In the genomic region with DNA sequence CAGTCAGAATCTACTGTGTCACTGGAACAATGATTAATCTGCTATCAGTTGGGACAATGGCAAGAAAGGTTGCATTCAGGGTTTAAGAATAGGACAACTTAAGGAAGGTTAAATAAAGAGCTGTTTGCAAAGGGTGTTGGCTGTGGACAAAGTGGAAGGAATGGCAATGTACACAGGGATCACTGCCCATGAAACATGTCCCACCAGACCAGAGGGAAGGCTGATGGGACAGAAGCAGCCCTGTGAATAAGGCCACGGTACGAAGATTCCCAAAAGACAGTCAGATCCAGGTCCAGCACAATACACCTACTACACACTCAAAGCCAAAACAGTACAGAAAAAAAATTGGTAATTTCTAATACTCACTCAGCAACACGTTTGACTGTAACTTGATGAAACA, we compare ENCODE assay signal across 14 mouse cellular contexts. TPM values are rescaled to one million over a fixed set of nuclear protein-coding genes. Genes with fewer than 3 reads are reported as not detected.
DNase-seq lines count a peak whose midpoint lies in the region; ATAC-seq and TF ChIP-seq lines count a peak whose summit lies in the region.
"Had no signal": no experiment of that assay in that cellular context is flagged by ENCODE, and none has a peak within 500 bp of the region (broad histone marks: within the 10 kb centered on the region; RNA-seq: fewer than 3 reads in every experiment).

No protein-coding gene starts in this region.

- no peaks in the 10 kb centered on the region for H3K9me3 ChIP-seq in heart, postnatal 0 days (replicated peaks; ENCODE audit: control insufficient read depth, low read length)
- H3K9me3 ChIP-seq in lung, embryonic 16.5 days (ENCODE audit: control insufficient read depth, low read length) = no peaks in the 10 kb centered on the region
- H3K9me3 ChIP-seq in intestine, embryonic 16.5 days (ENCODE audit: control insufficient read depth, low read length) = no peaks in the 10 kb centered on the region
- H3K9me3 ChIP-seq in hindbrain, embryonic 12.5 days (replicated peaks) = no peaks in the 10 kb centered on the region
- H3K9me3 ChIP-seq: forebrain, embryonic 13.5 days; midbrain, embryonic 13.5 days had no signal

- no peak overlapping the region for H3K9ac ChIP-seq in heart, postnatal 0 days (replicated peaks; ENCODE audit: low read depth, low read length)
- no peak overlapping the region for H3K9ac ChIP-seq in lung, embryonic 16.5 days (ENCODE audit: low read length)
- no peak overlapping the region for H3K9ac ChIP-seq in intestine, embryonic 16.5 days (ENCODE audit: low read depth, low read length)
- no peak overlapping the region for H3K9ac ChIP-seq in hindbrain, embryonic 12.5 days
- H3K9ac ChIP-seq: forebrain, embryonic 13.5 days; midbrain, embryonic 13.5 days had no signal

- TF ChIP-seq EP300 in heart, postnatal 0 days (IDR thresholded peaks at IDR 0.05; ENCODE audit: low read depth) = no peak

- DNase-seq in heart, postnatal 0 days (ENCODE audit: low spot score) = no peak
- no peak for DNase-seq in heart, postnatal 36 days
- no peak for DNase-seq in lung, postnatal 4 days
- peak; percentile 48 for DNase-seq in yolk sac, embryonic 10.5 days (ENCODE audit: low spot score)
- DNase-seq: adrenal gland, postnatal 14 days; cerebellum, adult 9-10 months; lung, postnatal 14 days; right cerebral cortex, postnatal 14 days had no signal

- WGBS in heart, postnatal 0 days = 45% methylated on average over 3 of the region's 3 CpGs
- 52% methylated on average over 3 of the region's 3 CpGs for WGBS in lung, embryonic 16.5 days
- WGBS in intestine, embryonic 16.5 days = 56% methylated on average over 3 of the region's 3 CpGs
- WGBS in hindbrain, embryonic 12.5 days = 68% methylated on average over 3 of the region's 3 CpGs

- ATAC-seq in heart, postnatal 0 days (ENCODE audit: insufficient read depth, low read depth) = no peak
- peak; percentile 30; the same call in 1 of the 2 replicates for ATAC-seq in lung, embryonic 16.5 days (ENCODE audit: low read depth)
- peak; percentile 38; the same call in 1 of the 2 replicates for ATAC-seq in intestine, embryonic 16.5 days
- ATAC-seq in hindbrain, embryonic 12.5 days (ENCODE audit: low FRiP score) = no peak

- H3K4me1 ChIP-seq in heart, postnatal 0 days (ENCODE audit: control insufficient read depth, insufficient read depth) = peaks cover 19% of the 10 kb centered on the region
- H3K4me1 ChIP-seq in lung, embryonic 16.5 days (replicated peaks; ENCODE audit: control insufficient read depth, insufficient read depth, low read length) = no peaks in the 10 kb centered on the region
- H3K4me1 ChIP-seq in intestine, embryonic 16.5 days (ENCODE audit: control insufficient read depth, insufficient read depth, low read length) = peaks cover 9% of the 10 kb centered on the region
- H3K4me1 ChIP-seq in hindbrain, embryonic 12.5 days = no peaks in the 10 kb centered on the region; the same call in 1 of the 2 replicates
- H3K4me1 ChIP-seq: forebrain, embryonic 13.5 days; midbrain, embryonic 13.5 days had no signal

- no peaks in the 10 kb centered on the region for H3K36me3 ChIP-seq in heart, postnatal 0 days (replicated peaks; ENCODE audit: control insufficient read depth, insufficient read depth, low read length)
- no peaks in the 10 kb centered on the region for H3K36me3 ChIP-seq in lung, embryonic 16.5 days (ENCODE audit: control insufficient read depth, insufficient read depth, low read length)
- H3K36me3 ChIP-seq in intestine, embryonic 16.5 days (ENCODE audit: control insufficient read depth, insufficient read depth, low read length) = no peaks in the 10 kb centered on the region
- H3K36me3 ChIP-seq in hindbrain, embryonic 12.5 days = no peaks in the 10 kb centered on the region
- H3K36me3 ChIP-seq: midbrain, embryonic 13.5 days had no signal

- peak overlapping the region; percentile 10; the same call in 1 of the 2 replicates for H3K4me2 ChIP-seq in heart, postnatal 0 days (ENCODE audit: low read depth, low read length)
- H3K4me2 ChIP-seq in lung, embryonic 16.5 days (ENCODE audit: low read depth, low read length) = no peak overlapping the region
- no peak overlapping the region for H3K4me2 ChIP-seq in intestine, embryonic 16.5 days (ENCODE audit: low read depth, low read length)
- H3K4me2 ChIP-seq in hindbrain, embryonic 12.5 days (replicated peaks) = no peak overlapping the region
- H3K4me2 ChIP-seq: forebrain, embryonic 13.5 days; midbrain, embryonic 13.5 days had no signal

- H3K27me3 ChIP-seq in heart, postnatal 0 days (ENCODE audit: control insufficient read depth, insufficient read depth, low read length) = no peaks in the 10 kb centered on the region
- H3K27me3 ChIP-seq in lung, embryonic 16.5 days (ENCODE audit: control insufficient read depth, insufficient read depth, low read depth, low read length) = no peaks in the 10 kb centered on the region
- no peaks in the 10 kb centered on the region for H3K27me3 ChIP-seq in intestine, embryonic 16.5 days (replicated peaks; ENCODE audit: control insufficient read depth, insufficient read depth, low read length)
- H3K27me3 ChIP-seq in hindbrain, embryonic 12.5 days = no peaks in the 10 kb centered on the region
- H3K27me3 ChIP-seq: forebrain, embryonic 13.5 days; midbrain, embryonic 13.5 days; Patski had no signal

- no peak overlapping the region for H3K4me3 ChIP-seq in heart, postnatal 0 days (ENCODE audit: low read depth, low read length)
- no peak overlapping the region for H3K4me3 ChIP-seq in lung, embryonic 16.5 days (ENCODE audit: low read length)
- no peak overlapping the region for H3K4me3 ChIP-seq in intestine, embryonic 16.5 days (ENCODE audit: low read length)
- H3K4me3 ChIP-seq in hindbrain, embryonic 12.5 days = no peak overlapping the region
- H3K4me3 ChIP-seq: forebrain, embryonic 13.5 days; midbrain, embryonic 13.5 days had no signal

- no peak for TF ChIP-seq CTCF in heart, postnatal 0 days (IDR thresholded peaks at IDR 0.05; ENCODE audit: low read depth)

- intact Hi-C loops in heart, postnatal 36 days (cut with DNase I) = no loop called here

- peak overlapping the region; percentile 76 for H3K27ac ChIP-seq in heart, postnatal 0 days (ENCODE audit: low read depth)
- H3K27ac ChIP-seq in lung, embryonic 16.5 days (ENCODE audit: low read length) = peak overlapping the region; percentile 70
- no peak overlapping the region; the same call in 1 of the 2 replicates for H3K27ac ChIP-seq in intestine, embryonic 16.5 days (ENCODE audit: low read length)
- no peak overlapping the region for H3K27ac ChIP-seq in hindbrain, embryonic 12.5 days
- H3K27ac ChIP-seq: forebrain, embryonic 13.5 days; midbrain, embryonic 13.5 days had no signal

RNA-seq across cellular contexts. Expression of a gene that starts 30.3 kb away (rescaled TPM):
- 28.9 and 38.3 TPM in 2 replicates for total RNA-seq in heart, postnatal 0 days (2014; rRNA removed; ENCODE audit: low replicate concordance)
- 26.6 and 28.1 TPM in 2 replicates for polyA plus RNA-seq in heart, postnatal 0 days (2015; fragmentation: Nextera tagmentation; extraction: Ambion mirVana)
- total RNA-seq in heart, postnatal 36 days (2021) = 10 to 100 TPM; 42.7 to 50.3 TPM
- 12.0 and 14.2 TPM in 2 replicates for polyA plus RNA-seq in lung, embryonic 16.5 days (2015; fragmentation: Nextera tagmentation; extraction: Ambion mirVana)
- polyA plus RNA-seq in intestine, embryonic 16.5 days (2015; fragmentation: Nextera tagmentation; extraction: Ambion mirVana) = 16.0 and 19.1 TPM in 2 replicates
- polyA plus RNA-seq in hindbrain, embryonic 12.5 days (2016; fragmentation: Nextera tagmentation; extraction: Ambion mirVana) = 7.6 and 8.4 TPM in 2 replicates

Comparison
In these comparisons a context has a peak if more than half of its experiments do, and no peak if none do; other contexts are left out.
1. ATAC-seq: peak in lung, embryonic 16.5 days (single experiment) and intestine, embryonic 16.5 days (single experiment); none in heart, postnatal 0 days (single experiment) and hindbrain, embryonic 12.5 days (single experiment).
2. H3K27ac ChIP-seq: peak in heart, postnatal 0 days (single experiment) and lung, embryonic 16.5 days (single experiment); none in intestine, embryonic 16.5 days (single experiment) and hindbrain, embryonic 12.5 days (single experiment).